Mouse (Mus musculus) megakaryocyte, embryonic 14.5 days (primary cell): ENCODE results near the gene Gna13.

Experiments used
- FLI1 ChIP-seq: IDR thresholded peaks from 2 replicates; pipeline ENCODE4 v1.6.1; 2012; ENCODE audit warnings: low read length, inconsistent platforms, mixed read lengths
- GATA1 ChIP-seq: IDR thresholded peaks from 3 replicates; pipeline ENCODE4 v1.6.1; 2012; ENCODE audit warnings: mixed read lengths, low read length, inconsistent platforms, borderline replicate concordance

DNA sequence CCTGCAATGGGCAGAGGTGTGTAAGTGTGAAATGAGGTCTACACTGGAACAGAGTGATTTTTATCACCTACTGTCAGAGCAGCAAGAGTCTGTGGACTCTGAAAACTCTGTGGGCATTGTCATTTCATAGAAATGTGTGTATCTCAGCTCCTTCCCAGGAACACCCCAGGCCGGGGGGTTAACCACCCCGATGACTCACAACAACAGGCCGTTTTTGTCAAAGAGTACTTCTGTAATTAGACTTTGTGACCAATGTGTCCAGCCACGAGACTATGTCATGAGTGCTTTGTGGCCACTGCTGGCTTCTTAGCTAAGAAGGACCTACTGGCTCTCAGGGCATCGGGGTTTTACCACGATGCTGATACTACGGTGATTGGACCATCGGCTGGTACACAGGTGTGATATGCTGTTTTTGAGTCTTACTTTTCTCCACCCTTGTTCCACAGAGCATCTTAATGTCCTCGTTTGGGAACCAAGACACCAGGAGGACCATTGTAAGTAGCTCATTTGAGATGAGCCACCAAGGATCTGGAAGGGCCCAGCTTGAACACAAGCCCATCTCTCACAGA lies 54.9 kb downstream of the Gna13 start:
- TF ChIP-seq GATA1, result no peak
- no peak for TF ChIP-seq FLI1
